Mouse (Mus musculus): ENCODE measurements around the gene Ap5z1.

The Ap5z1 gene

GRCm38 (mm10) chr5:142463461-142464454 is at the start of gene Ap5z1:
Ap5z1 (plus strand) TSS chr5:142463944.
- DNase-seq: peak; percentile 92

GRCm38 (mm10) chr5:142415401-142415800 is 48.3 kb upstream of the Ap5z1 start:
- no peak for DNase-seq

- DNase-seq: peak; percentile 75
Measured at GRCm38 (mm10) chr5:142416070-142416775, 47.5 kb upstream of the Ap5z1 start.

- DNase-seq: peak; percentile 59
Measured at GRCm38 (mm10) chr5:142417104-142417503, 46.6 kb upstream of the Ap5z1 start.

- DNase-seq: no peak
Measured at GRCm38 (mm10) chr5:142417876-142418275, 45.9 kb upstream of the Ap5z1 start.

- no peak for DNase-seq
Measured at GRCm38 (mm10) chr5:142418419-142418818, 45.3 kb upstream of the Ap5z1 start.

- DNase-seq: no peak
Measured at GRCm38 (mm10) chr5:142420317-142420716, 43.4 kb upstream of the Ap5z1 start.

- no peak for DNase-seq
Measured at GRCm38 (mm10) chr5:142420920-142421319, 42.8 kb upstream of the Ap5z1 start.

- no peak for DNase-seq
Measured at GRCm38 (mm10) chr5:142421886-142422285, 41.9 kb upstream of the Ap5z1 start.

GRCm38 (mm10) chr5:142423141-142423540 is 40.6 kb upstream of the Ap5z1 start:
- no peak for DNase-seq

GRCm38 (mm10) chr5:142423701-142424100 is 40.0 kb upstream of the Ap5z1 start:
- DNase-seq: no peak

GRCm38 (mm10) chr5:142424627-142425349 is 39.0 kb upstream of the Ap5z1 start:
- no peak for DNase-seq

GRCm38 (mm10) chr5:142426476-142426875 is 37.3 kb upstream of the Ap5z1 start:
- DNase-seq: no peak

GRCm38 (mm10) chr5:142427876-142428275 is 35.9 kb upstream of the Ap5z1 start:
- DNase-seq: no peak

GRCm38 (mm10) chr5:142428691-142429090 is 35.1 kb upstream of the Ap5z1 start:
- DNase-seq: no peak

- DNase-seq: no peak
Measured at GRCm38 (mm10) chr5:142431029-142431428, 32.7 kb upstream of the Ap5z1 start.

- DNase-seq: no peak
Measured at GRCm38 (mm10) chr5:142431811-142432434, 31.8 kb upstream of the Ap5z1 start.

- no peak for DNase-seq
Measured at GRCm38 (mm10) chr5:142432695-142433094, 31.0 kb upstream of the Ap5z1 start.

- DNase-seq: no peak
Measured at GRCm38 (mm10) chr5:142434052-142434451, 29.7 kb upstream of the Ap5z1 start.

- DNase-seq: peak; percentile 53
Measured at GRCm38 (mm10) chr5:142435736-142436135, 28.0 kb upstream of the Ap5z1 start.

- no peak for DNase-seq
Measured at GRCm38 (mm10) chr5:142438380-142438938, 25.3 kb upstream of the Ap5z1 start.

- peak; percentile 64 for DNase-seq
Measured at GRCm38 (mm10) chr5:142439911-142440432, 23.8 kb upstream of the Ap5z1 start.
